Mouse (Mus musculus) spleen, adult 18-20 months (tissue): ENCODE measurements around the gene Raver2.

ENCODE experiments used
- DNase-seq, 2 experiments: peaks; one replicate each; pipeline ENCODE4 v3.0.0; 2022; ENCODE audit warnings: mixed read lengths in 2 of 2

Raver2 gene

DNA sequence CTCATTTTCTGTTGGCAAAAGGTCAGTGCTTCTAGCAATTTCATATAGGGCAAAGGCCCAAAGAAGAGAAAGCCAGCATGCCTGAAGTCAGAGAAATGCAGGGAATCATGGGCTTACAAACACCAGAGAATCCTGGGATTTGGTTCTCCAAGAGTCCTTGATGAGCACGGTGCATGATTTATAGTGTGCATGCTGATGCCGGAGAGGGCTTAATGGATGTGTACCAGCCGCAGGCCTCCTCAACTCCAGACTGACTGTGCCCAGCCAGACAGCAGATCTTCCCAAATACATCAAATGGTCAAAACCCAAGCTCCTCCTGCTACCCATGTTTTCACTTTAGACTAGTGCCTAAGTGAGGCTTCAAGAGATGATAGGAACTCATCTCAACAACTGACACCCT lies 109.0 kb downstream of the Raver2 start:
- no peak for DNase-seq

DNA sequence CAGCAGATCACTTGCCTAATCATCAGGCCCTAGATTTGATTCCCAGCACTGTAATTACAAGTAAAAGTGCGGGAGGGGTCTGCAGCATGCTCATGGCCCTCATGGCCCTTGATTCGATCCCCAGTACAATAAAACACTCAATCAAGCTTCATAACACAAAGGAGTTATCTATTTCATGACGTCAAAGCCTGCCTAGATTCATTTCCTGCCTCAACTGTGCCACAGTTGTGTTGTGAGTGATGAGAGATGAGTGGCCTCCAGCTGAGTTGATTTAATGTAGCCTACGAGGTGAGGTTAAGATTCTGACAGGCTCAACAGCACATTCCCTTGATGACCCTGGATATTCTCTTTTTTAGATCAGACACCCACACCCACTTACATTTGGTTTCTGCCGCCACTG lies 110.3 kb downstream of the Raver2 start:
- no peak for DNase-seq

DNA sequence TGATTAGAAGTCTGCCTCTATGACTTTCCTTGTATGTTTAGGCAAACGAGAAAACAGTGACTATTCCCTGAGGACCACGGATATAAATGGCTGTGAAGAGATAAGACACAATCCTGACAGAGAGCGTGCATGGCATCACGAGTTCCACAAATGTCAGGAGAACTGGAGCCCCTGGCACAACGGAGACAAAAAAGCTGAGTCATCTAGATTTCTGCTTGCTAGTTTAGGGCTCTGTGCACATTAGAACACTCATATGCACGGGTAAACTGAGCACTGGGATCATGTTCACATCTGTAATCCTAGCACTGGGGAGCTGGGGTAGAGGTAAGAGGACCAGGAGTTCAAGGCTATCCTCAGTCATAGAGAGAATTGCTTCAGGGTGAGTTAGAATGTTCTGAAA lies 111.1 kb downstream of the Raver2 start:
- DNase-seq = no peak

DNA sequence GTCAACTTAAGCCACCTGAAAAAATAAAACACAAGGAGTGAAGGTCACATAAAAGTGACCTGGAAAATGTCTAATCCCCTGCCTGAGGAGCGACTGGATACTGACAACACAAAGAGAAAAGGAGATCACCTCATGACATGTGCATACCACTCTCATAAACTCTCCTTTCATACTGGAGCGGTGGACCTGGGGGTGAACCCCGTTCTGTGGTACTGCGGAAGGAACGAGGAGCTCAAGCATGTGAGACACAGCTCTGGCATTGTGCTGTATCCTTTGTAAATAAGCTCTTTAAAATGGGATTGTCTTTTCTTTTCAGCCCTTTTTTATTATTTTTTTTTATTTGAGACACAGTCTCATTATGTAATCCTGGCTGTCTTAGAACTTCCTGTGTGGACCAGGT lies 111.9 kb downstream of the Raver2 start:
- DNase-seq = no peak

DNA sequence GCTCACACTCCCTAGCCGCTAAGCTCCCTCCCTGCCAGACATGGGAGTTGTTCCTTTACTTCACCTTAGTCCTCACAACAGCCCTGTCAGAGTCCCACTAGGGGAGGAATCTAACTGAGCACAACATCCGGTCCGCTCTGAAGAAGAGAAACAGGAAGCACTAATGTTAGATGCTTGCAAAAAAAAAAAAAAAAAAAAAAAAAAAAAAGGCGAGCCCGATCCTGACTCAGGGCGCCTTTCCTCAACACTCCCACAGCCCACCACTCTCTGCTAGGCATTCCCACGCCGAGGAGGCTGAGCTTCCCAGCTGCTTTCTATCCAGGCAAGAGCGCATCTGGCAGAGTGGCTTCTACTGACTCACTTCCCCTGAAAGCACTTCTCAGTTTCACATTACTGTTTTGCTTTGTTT lies 113.8 kb downstream of the Raver2 start:
- DNase-seq = peak; percentile 44 to 58

DNA sequence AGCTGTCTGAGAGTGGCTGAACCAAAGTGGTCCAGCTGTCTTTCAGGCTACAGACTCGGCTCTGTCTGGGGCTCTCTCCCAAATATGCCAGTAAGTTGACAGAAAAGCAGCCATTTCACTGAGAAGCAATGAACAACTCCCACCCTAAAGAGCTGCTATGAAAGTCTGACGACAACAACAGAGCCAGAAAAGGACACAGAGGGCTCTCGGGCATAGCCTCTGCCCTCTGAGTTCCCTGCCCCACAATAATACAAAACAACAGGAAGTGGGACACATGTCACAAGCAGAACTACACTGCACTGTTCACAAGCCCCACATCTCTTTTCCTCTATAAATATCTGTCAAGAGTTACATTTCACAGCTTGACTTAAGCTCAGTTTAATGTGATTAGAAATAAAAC lies 116.4 kb downstream of the Raver2 start:
- no peak for DNase-seq

DNA sequence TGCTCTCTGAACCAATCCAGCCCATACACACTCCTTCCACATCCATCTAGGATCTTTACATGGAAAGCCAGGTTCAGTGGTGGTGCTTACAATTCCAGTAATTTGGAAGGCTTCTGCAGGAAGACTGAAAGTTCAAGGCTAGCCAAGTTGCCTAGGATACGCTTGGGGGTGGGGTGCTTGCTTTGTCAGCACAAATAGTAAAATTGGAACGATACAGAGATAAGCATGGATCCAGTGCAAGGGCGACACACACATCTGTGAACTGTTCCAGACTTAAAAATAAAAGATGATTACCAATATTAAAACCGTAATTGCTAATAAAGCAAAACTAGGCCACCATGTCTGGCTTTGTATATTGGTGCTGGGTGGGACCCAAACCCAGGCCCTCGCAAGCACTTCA lies 117.8 kb downstream of the Raver2 start:
- DNase-seq = no peak

DNA sequence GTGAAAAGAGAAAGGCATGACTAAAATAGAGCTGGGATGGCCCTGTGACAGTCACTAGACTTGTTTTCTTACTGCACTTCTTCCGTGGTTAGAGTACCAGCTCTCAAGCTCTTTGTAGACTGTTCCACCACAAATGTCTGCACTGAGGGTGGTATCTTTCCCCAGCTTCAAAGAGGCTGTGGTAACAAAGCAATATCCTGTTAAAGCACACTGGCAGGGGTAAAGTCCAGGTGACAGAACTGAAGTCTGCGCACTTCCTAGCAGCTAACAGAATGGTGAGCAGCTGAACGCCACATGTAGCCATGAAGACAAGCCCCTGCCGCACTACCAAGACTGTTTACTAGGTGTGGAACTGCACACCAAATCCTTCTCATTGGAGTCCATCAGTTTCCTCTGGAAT lies 118.6 kb downstream of the Raver2 start:
- no peak for DNase-seq

DNA sequence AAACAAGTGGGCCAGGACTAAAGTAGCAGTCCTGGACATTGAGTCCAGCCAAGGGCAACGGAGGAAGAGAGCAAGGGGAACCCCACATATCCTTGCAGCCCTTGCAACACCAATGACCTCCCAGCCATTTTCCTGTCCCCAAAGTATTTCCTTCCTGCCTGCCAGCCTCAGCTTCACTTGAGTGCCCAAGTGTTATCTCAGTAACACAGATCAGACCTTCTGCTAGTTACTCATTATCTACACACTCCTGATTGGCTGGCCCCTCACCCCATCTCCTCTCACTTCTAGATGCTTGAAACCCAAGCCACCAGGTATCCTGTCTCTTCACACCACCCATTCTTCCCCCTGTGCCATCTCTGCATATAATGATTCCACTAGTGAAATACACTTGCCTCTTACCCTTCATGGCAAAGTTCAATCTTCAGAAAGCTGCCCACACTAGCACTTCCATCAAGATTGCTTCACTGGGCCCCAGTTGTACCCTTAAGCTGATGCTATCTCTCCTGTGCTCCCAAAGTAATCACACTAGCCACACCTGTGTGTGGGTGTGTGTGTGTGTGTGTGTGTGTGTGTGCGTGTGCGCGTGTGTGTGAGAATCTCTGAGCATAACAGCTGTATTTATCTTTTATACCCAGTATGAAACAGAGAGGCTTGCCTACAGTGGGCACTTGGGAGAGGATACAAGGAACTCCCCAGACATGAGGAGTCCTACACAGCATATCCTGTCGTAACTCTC lies 123.6 kb downstream of the Raver2 start:
- DNase-seq = peak; percentile 37 to 52

DNA sequence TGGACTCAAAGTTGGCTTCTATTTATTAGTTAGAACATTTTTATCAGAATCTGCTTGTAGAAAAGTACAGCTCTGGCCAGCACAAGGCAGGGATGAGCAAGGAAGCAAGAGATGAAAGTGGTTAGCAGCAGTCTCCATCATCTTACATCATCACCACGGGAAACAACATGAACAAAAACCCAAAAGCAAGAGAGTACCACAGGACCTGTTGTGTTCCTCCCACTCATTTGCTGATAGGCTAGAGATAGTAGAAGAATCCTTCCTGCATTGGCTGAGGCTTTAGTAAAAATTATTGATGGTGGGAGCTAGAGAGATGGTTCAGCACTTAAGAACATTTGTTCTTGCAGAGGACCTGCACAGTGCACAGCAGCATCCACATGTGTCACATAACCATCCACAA lies 125.4 kb downstream of the Raver2 start:
- DNase-seq = no peak

DNA sequence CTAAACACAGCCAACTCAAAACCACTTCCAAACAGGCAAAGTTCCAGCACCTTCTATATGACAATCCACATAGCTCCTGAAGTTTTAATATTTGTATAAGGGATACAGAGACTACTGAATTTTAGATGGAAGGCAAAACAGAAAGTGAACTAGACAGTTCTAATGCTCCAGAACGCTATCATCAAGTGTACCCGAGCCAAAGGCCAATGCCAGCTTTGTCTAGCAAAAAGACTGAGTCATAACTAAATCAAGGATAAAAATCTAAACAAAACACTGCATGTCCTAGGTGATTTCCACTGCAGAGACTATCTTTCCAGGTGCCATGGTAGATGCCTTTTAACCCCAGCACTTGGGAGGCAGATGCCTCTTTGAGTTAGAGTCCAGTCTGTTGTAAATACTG lies 127.6 kb downstream of the Raver2 start:
- no peak for DNase-seq

DNA sequence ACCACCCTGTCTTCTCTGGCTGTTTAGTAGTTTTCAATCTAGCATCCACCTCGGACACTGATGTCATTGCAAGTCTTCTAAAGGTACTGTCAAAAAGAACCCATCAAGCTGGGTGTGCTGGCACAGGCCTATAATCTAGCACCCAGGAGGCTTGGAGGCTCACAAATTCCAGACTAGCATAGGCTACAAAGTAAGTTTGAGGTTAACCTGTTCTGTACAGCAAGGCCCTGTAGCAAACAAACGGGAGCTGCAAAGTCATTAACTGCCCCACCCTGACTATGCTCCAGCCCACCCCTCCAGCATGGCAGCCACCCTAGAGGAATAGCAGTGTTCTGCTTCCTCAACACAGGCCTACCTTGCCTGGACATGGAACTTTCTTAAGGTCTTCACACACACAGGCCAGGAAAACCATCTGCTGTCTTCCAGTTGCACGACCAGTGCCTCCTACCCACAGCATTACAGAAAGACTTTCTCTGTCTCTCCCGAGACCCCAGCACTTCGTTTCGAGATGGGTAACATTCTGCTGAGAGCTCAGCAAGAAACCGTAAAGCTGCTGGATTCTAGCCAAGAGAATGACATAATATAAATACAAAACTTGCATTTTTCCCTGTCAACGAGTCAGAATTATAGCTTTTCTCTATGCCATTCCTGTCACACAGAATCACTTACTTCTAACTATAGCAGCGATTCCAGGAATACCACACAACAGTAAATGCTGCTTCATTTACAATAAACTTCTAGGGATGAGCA lies 128.8 kb downstream of the Raver2 start:
- no peak for DNase-seq

DNA sequence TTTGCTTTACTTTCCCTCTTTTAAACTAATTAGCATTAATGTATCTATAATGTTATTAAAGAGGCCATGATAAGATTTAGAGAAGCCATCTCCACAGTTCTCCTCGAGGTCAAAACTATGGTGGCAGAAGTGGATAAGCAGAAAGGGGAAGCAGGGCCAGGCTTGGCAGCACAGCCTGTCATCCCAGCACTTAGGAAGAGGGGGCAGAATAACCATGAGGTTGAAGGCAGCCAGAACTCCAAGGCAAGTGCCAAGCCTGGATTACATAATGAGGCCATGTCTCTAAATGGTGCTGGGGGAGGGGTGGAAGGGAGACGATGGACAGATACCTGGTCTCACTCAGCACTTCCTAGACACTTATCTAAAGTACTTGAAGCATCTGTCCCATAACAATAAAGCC lies 129.6 kb downstream of the Raver2 start:
- DNase-seq = no peak

DNA sequence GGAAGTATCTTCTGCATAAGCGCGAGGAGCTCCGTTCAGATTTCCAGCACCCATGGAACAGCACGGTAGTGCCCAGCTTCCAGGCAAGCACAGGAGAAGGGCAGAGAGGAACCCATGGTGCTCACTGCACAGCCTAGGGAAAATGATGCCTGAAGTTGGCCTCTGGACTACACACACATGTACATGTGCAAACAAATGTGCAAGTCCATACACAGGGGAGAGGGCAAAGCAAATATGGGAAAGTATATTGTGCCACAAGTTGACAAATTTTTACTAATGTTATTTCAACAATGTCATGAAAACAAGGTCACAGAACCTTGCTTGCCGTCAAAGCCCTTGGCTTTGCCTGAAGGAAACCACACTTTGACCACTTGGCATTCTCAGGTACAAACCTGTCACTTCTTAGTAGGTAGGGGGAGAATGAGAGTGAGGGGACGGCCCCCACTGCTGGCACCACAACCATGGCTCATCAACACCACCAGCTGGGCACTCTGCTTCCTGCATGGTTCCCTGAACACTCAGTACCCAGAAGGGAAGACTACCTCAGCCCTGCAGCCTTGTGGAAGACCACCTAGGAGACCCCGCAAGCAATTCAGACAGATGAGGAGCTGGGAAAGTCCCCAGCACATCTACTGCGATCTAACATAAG lies 130.8 kb downstream of the Raver2 start:
- no peak for DNase-seq
